Mouse (Mus musculus) CD8-positive naive resting alpha-beta T cell, adult 2 months (primary cell): ENCODE data around the gene Stk10.
"Not testable (repeated sequence)": the region's sequence is repeated elsewhere in the genome, so short reads cannot be mapped to it uniquely, and the experiment has no call there.

Source experiments
- DNase-seq, 2 experiments: peaks; one replicate each; pipeline ENCODE4 v3.0.0; 2022; ENCODE audit warnings: low read depth in 2 of 2, low spot score in 2 of 2

The Stk10 gene

GRCm38 (mm10) chr11:32532765-32533481 is at the start of gene Stk10:
Gene Stk10 (plus strand): TSS chr11:32533305.
- DNase-seq, result peak; percentile 88 to 91

GRCm38 (mm10) chr11:32485290-32485689 is 47.8 kb upstream of the Stk10 start:
- no peak for DNase-seq

GRCm38 (mm10) chr11:32486621-32487020 is 46.5 kb upstream of the Stk10 start:
- DNase-seq, result no peak

GRCm38 (mm10) chr11:32487501-32487900 is 45.6 kb upstream of the Stk10 start:
- no peak for DNase-seq

GRCm38 (mm10) chr11:32488344-32488743 is 44.8 kb upstream of the Stk10 start:
- DNase-seq, result no peak

GRCm38 (mm10) chr11:32488808-32489670 is 44.1 kb upstream of the Stk10 start:
- DNase-seq, result peak in 1 of 2 experiments; percentile 9

GRCm38 (mm10) chr11:32491079-32491478 is 42.0 kb upstream of the Stk10 start:
- no peak for DNase-seq

GRCm38 (mm10) chr11:32493312-32493711 is 39.8 kb upstream of the Stk10 start:
- DNase-seq, result no peak

GRCm38 (mm10) chr11:32495283-32495682 is 37.8 kb upstream of the Stk10 start:
- DNase-seq, result no peak

- no peak for DNase-seq
Observed at GRCm38 (mm10) chr11:32498757-32499535, 34.2 kb upstream of the Stk10 start.

- no peak for DNase-seq
Observed at GRCm38 (mm10) chr11:32499931-32500330, 33.2 kb upstream of the Stk10 start.

- no peak for DNase-seq
Observed at GRCm38 (mm10) chr11:32503711-32504110, 29.4 kb upstream of the Stk10 start.

- DNase-seq, result no peak
Observed at GRCm38 (mm10) chr11:32505091-32505739, 27.9 kb upstream of the Stk10 start.

GRCm38 (mm10) chr11:32510930-32511329 is 22.2 kb upstream of the Stk10 start:
- no peak for DNase-seq

GRCm38 (mm10) chr11:32514853-32515252 is 18.3 kb upstream of the Stk10 start:
- not testable (repeated sequence) for DNase-seq

GRCm38 (mm10) chr11:32516091-32516490 is 17.0 kb upstream of the Stk10 start:
- no peak for DNase-seq

- no peak for DNase-seq
Observed at GRCm38 (mm10) chr11:32516916-32517712, 16.0 kb upstream of the Stk10 start.

GRCm38 (mm10) chr11:32518770-32519169 is 14.3 kb upstream of the Stk10 start:
- DNase-seq, result no peak

GRCm38 (mm10) chr11:32519354-32519753 is 13.8 kb upstream of the Stk10 start:
- DNase-seq, result no peak

GRCm38 (mm10) chr11:32521246-32521645 is 11.9 kb upstream of the Stk10 start:
- DNase-seq, result no peak
